Mouse (Mus musculus): Measurements from ENCODE around the gene Dennd4c.

DNA sequence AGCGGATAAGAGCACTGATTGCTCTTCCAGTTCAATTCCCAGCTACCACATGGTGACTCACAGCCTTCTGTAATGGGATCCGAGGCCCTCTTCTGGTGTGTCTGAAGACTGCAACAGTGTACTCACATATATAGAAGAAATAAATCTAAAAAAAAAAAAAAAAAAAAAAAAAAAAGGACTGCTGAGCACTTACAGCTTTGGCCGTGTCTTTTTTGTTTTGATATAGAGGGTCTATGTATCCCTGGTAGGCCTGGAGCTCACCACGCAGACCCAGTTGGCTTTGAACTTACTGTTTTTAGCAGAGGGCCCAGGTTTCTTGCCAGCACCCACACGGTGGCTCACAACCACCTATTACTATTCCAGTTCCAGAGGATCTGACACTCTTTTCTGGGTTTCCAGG is 115.7 kb downstream of the Dennd4c start:
- TF ChIP-seq CTCF (IDR thresholded peaks at IDR 0.05; ENCODE audit: insufficient read depth, low read depth, low read length), result no peak
- no peak for TF ChIP-seq POLR2A (IDR thresholded peaks at IDR 0.05; ENCODE audit: insufficient read depth, low read depth, low read length)

Data from olfactory bulb, adult 2 months (tissue).